Mouse (Mus musculus) liver, embryonic 14.5 days (tissue): ENCODE measurements around the gene Drosha. TPM values are rescaled to one million over a fixed set of nuclear protein-coding genes. Genes with fewer than 3 reads are reported as not detected.
A peak's percentile ranks its signal among the peaks of the same experiment; 100 is the strongest.
"Not testable (repeated sequence)": the region's sequence is repeated elsewhere in the genome, so short reads cannot be mapped to it uniquely, and the experiment has no call there.

Experiments used
- ATAC-seq: fragments of 200-750 bp; cut with Nextera tagmentation; 2 replicates; pipeline ENCODE4 v1.8.0; 2017; ENCODE audit warnings: moderate number of reproducible peaks, mild to moderate bottlenecking, moderate library complexity; ENCODE audit not compliant: insufficient read depth
- DNase-seq, 3 experiments: peaks; one replicate each; pipeline ENCODE4 v3.0.0-alpha.2; 2012 to 2013; ENCODE audit warnings: low read depth in 3 of 3, low spot score in 3 of 3
- H3K27ac ChIP-seq: fragments of 300-500 bp; sonication (generic); 2 replicates; pipeline ENCODE4 v1.5.1; 2014; ENCODE audit warnings: moderate library complexity, mild to moderate bottlenecking, control low read depth, inconsistent platforms
- H3K27me3 ChIP-seq: fragments of 300-500 bp; sonication (generic); 2 replicates; pipeline ENCODE4 v1.6.1; 2014; ENCODE audit warnings: mild to moderate bottlenecking, low read length, moderate library complexity; ENCODE audit not compliant: control insufficient read depth, insufficient read depth
- H3K36me3 ChIP-seq: fragments of 300-500 bp; sonication (generic); replicated peaks from 2 replicates; pipeline ENCODE4 v1.6.1; 2014; ENCODE audit warnings: low read depth; ENCODE audit not compliant: control insufficient read depth, insufficient read depth
- H3K4me1 ChIP-seq, 2 experiments: fragments of 200-500 bp in 1 of 2; fragments of 300-500 bp in 1 of 2; sonication (generic) in 1 of 2; replicated peaks; 2 replicates each; pipeline ENCODE4 v1.6.1; 2012 to 2014; ENCODE audit warnings: antibody characterized with exemption in 1 of 2, inconsistent platforms in 1 of 2, low read length in 1 of 2; ENCODE audit not compliant: control insufficient read depth in 2 of 2, insufficient read depth in 2 of 2
- H3K4me2 ChIP-seq: fragments of 300-500 bp; sonication (generic); 2 replicates; pipeline ENCODE4 v1.6.1; 2014; ENCODE audit warnings: low read depth, mild to moderate bottlenecking, control low read depth, moderate library complexity
- H3K4me3 ChIP-seq, 2 experiments: fragments of 200-500 bp in 1 of 2; fragments of 300-500 bp in 1 of 2; sonication (generic) in 1 of 2; 2 replicates each; pipeline ENCODE4 v1.5.1; 2012 to 2014; ENCODE audit warnings: low read depth in 2 of 2, low read length in 2 of 2, mild to moderate bottlenecking in 2 of 2, control low read depth in 1 of 2, inconsistent platforms in 1 of 2, moderate library complexity in 1 of 2; ENCODE audit not compliant: insufficient read depth in 1 of 2
- H3K9ac ChIP-seq: fragments of 300-500 bp; sonication (generic); replicated peaks from 2 replicates; pipeline ENCODE4 v1.6.1; 2014; ENCODE audit warnings: mild to moderate bottlenecking, control low read depth, moderate library complexity
- H3K9me3 ChIP-seq: fragments of 300-500 bp; sonication (generic); 2 replicates; pipeline ENCODE4 v1.6.1; 2016; ENCODE audit warnings: low read length, mixed read lengths; ENCODE audit not compliant: control insufficient read depth
- CTCF ChIP-seq: IDR thresholded peaks from 2 replicates; pipeline ENCODE4 v1.5.1; 2016; ENCODE audit warnings: antibody characterized with exemption, low read depth, control low read depth
- EP300 ChIP-seq: IDR thresholded peaks from 2 replicates; pipeline ENCODE4 v1.6.1; 2016; ENCODE audit warnings: antibody characterized with exemption, low read depth
- WGBS: fragments of 180-500 bp; shearing (Covaris S2); extraction: QIAGEN DNeasy Blood & Tissue Kit; methylation state at CpG from one replicate; pipeline ENCODE4 v1.1.7; 2014; ENCODE audit not compliant: insufficient replicate concordance; 5-methylcytosine and 5-hydroxymethylcytosine counted together
- polyA plus RNA-seq, 2 experiments: library from polyadenylated mRNA; depleted of rRNA in 1 of 2; stranded (reverse) in 1 of 2; unstranded in 1 of 2; fragments of >200 nt; fragmentation: Nextera tagmentation in 1 of 2; extraction: Ambion mirVana in 1 of 2; gene quantifications; 2 replicates each; pipeline versions ENCODE4 v1.2.1 to v1.2.3; 2012 to 2014

Gene Drosha
- polyA plus RNA-seq, 2 experiments: 8.8 to 13.5 TPM

GRCm38 (mm10) chr15:12923826-12924225 lies 99.2 kb downstream of the Drosha start:
- H3K27ac ChIP-seq: no peak overlapping the region
- no peak overlapping the region for H3K4me3 ChIP-seq
- H3K4me2 ChIP-seq: no peak overlapping the region
- TF ChIP-seq EP300 (no peak), CTCF (no peak)
- no peaks in the 10 kb centered on the region for H3K27me3 ChIP-seq
- H3K9me3 ChIP-seq: no peaks in the 10 kb centered on the region
- no peak overlapping the region for H3K9ac ChIP-seq
- 62% methylated on average over 6 of the region's 6 CpGs for WGBS
- no peak for DNase-seq
- no peaks in the 10 kb centered on the region for H3K4me1 ChIP-seq
- no peak for ATAC-seq
- H3K36me3 ChIP-seq: peaks cover 11% of the 10 kb centered on the region

DNA sequence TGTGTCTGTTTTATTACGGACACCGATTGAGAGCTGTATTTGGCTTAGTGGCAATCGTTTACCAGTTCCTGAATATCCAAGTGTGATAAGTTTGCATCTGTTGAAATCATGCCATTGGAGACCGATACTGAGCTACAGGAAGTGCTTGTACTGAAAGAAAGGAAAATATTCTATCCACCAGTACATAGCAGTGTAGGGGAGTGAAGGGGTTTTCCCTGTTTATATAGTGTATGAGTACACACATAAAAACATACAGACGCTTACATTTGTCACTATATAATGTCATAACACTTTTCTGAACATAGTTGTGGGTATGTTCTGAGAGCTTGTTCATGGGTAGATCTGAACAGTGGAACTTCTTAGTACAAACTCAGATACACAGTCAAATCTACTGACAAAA lies 106.9 kb downstream of the Drosha start:
- H3K27ac ChIP-seq: no peak overlapping the region
- H3K4me1 ChIP-seq: peaks cover 2 to 3% of the 10 kb centered on the region in 2 experiments; a peak in 3 of 4 replicates
- peaks cover 15% of the 10 kb centered on the region for H3K36me3 ChIP-seq
- no peak for TF ChIP-seq CTCF
- no peak for TF ChIP-seq EP300
- no peak overlapping the region for H3K9ac ChIP-seq
- no peaks in the 10 kb centered on the region for H3K27me3 ChIP-seq
- H3K9me3 ChIP-seq: no peaks in the 10 kb centered on the region
- WGBS: 82% methylated on average over 5 of the region's 5 CpGs
- DNase-seq: no peak
- no peak for ATAC-seq
- no peak overlapping the region for H3K4me2 ChIP-seq
- H3K4me3 ChIP-seq: no peak overlapping the region

DNA sequence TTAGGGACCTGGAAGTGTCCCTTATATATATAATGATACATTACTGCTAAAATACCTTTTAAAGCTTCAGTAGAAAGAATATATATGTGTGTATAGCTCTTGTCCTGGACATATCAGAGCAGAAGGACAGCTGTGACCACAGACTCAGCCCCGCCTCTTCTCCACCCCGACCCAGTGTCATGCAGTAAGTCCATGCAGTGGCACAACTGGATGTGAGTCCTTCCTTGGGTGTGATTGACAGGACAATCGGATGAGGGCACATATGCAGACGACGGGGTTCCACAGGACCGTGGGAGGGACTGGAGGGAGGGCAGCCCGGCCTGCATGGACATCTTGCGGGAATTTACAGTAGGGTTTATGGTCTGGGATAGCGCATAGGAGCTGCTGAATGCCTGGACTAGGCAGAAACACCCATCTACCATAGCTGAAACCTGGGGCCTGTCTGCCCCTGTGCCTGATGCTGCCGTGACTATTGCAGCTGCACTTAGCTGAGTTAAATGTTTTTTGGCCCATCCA lies 111.7 kb downstream of the Drosha start:
- Histone ChIP-seq H3K4me2 (peak overlapping the region; percentile 58), H3K27ac (peak overlapping the region; percentile 74), H3K4me1 (peaks cover 20 to 27% of the 10 kb centered on the region in 2 experiments), H3K9ac (no peak overlapping the region), H3K9me3 (no peaks in the 10 kb centered on the region), H3K4me3 (no peak overlapping the region), H3K27me3 (no peaks in the 10 kb centered on the region), H3K36me3 (no peaks in the 10 kb centered on the region; the same call in 1 of the 2 replicates)
- TF ChIP-seq CTCF (no peak), EP300 (no peak)
- DNase-seq: no peak
- no peak for ATAC-seq
- 79% methylated on average over 10 of the region's 10 CpGs for WGBS

DNA sequence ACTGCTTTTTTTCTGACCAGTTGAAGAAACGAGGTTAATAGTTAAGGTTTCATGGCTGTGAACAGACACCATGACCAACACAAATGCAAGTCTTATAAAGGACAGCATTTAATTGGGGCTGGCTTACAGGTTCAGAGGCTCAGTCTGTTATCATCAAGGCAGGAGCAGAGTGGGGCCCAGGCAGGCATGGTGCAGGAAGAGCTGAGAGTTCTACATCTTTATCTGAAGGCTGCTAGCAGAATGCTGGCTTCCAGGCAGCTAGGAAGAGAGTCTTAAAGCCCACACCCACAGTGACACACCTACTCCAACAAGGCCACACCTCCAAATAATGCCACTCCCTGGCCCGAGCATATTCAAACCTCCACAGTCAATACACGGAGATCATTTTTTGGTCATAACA lies 112.7 kb downstream of the Drosha start:
- H3K4me3 ChIP-seq, H3K36me3 ChIP-seq, H3K9ac ChIP-seq, H3K27me3 ChIP-seq, H3K9me3 ChIP-seq: not testable (repeated sequence)
- peaks cover 20 to 27% of the 10 kb centered on the region in 2 experiments for H3K4me1 ChIP-seq
- DNase-seq (peak; percentile 36 to 45 (median 42)), ATAC-seq (peak; percentile 96)
- TF ChIP-seq EP300: 0 out of 2 replicates have a peak, but pooled peaks have one; percentile 12
- WGBS: 21% methylated on average over 3 of the region's 3 CpGs
- H3K4me2 ChIP-seq: peak overlapping the region; percentile 58
- peak overlapping the region; percentile 74 for H3K27ac ChIP-seq

GRCm38 (mm10) chr15:12941106-12941505 lies 116.5 kb downstream of the Drosha start:
- Histone ChIP-seq H3K4me2 (no peak overlapping the region), H3K27me3 (no peaks in the 10 kb centered on the region), H3K9ac (no peak overlapping the region), H3K9me3 (no peaks in the 10 kb centered on the region), H3K27ac (no peak overlapping the region), H3K36me3 (no peaks in the 10 kb centered on the region), H3K4me3 (no peak overlapping the region), H3K4me1 (peaks cover 20 to 27% of the 10 kb centered on the region in 2 experiments)
- no peak for ATAC-seq
- DNase-seq: no peak
- no peak for TF ChIP-seq CTCF
- 77% methylated on average over 9 of the region's 9 CpGs for WGBS
